Mouse (Mus musculus): Measurements from ENCODE around the gene Camta1. TPM values are rescaled to one million over a fixed set of nuclear protein-coding genes. Genes with fewer than 3 reads are reported as not detected.

The Camta1 gene
- total and polyA plus RNA-seq, 2 experiments = 2.7 to 6.1 TPM

GRCm38 (mm10) chr4:151282103-151282502 lies 579.6 kb downstream of the Camta1 start:
- no peaks in the 10 kb centered on the region for H3K4me1 ChIP-seq (ENCODE audit: control insufficient read depth, insufficient read depth, low read length)
- H3K9ac ChIP-seq (ENCODE audit: low read depth, low read length) = no peak overlapping the region
- 60% methylated on average over 14 of the region's 14 CpGs for WGBS
- DNase-seq (ENCODE audit: extremely low read depth, low read depth, low spot score) = no peak
- H3K27ac ChIP-seq (replicated peaks; ENCODE audit: insufficient read depth, low read depth, low read length) = no peak overlapping the region
- no peaks in the 10 kb centered on the region for H3K79me2 ChIP-seq (ENCODE audit: control insufficient read depth, insufficient read depth, low read length)
- TF ChIP-seq POLR2A (IDR thresholded peaks at IDR 0.05; ENCODE audit: extremely low read depth, insufficient read depth, low read length) (no peak), CTCF (IDR thresholded peaks at IDR 0.05; ENCODE audit: low read depth, low read length) (no peak)
- no peaks in the 10 kb centered on the region for H3K27me3 ChIP-seq (ENCODE audit: control insufficient read depth, insufficient read depth, low read length)
- no peaks in the 10 kb centered on the region for H3K36me3 ChIP-seq (ENCODE audit: control insufficient read depth, insufficient read depth, low read length)
- no peak overlapping the region for H3K4me3 ChIP-seq (ENCODE audit: insufficient read depth, low read depth, low read length)

- no peak overlapping the region for H3K4me3 ChIP-seq (ENCODE audit: insufficient read depth, low read depth, low read length)
- no peaks in the 10 kb centered on the region for H3K27me3 ChIP-seq (ENCODE audit: control insufficient read depth, insufficient read depth, low read length)
- WGBS = 68% methylated on average over 13 of the region's 13 CpGs
- DNase-seq (ENCODE audit: extremely low read depth, low read depth, low spot score) = no peak
- H3K9ac ChIP-seq (ENCODE audit: low read depth, low read length) = no peak overlapping the region
- no peaks in the 10 kb centered on the region for H3K4me1 ChIP-seq (ENCODE audit: control insufficient read depth, insufficient read depth, low read length)
- H3K27ac ChIP-seq (replicated peaks; ENCODE audit: insufficient read depth, low read depth, low read length) = no peak overlapping the region
- H3K79me2 ChIP-seq (ENCODE audit: control insufficient read depth, insufficient read depth, low read length) = no peaks in the 10 kb centered on the region
- TF ChIP-seq CTCF (IDR thresholded peaks at IDR 0.05; ENCODE audit: low read depth, low read length) (no peak), POLR2A (IDR thresholded peaks at IDR 0.05; ENCODE audit: extremely low read depth, insufficient read depth, low read length) (no peak)
- H3K36me3 ChIP-seq (ENCODE audit: control insufficient read depth, insufficient read depth, low read length) = no peaks in the 10 kb centered on the region
Observed at GRCm38 (mm10) chr4:151275292-151275691, 586.4 kb downstream of the Camta1 start.

- Histone ChIP-seq H3K79me2 (ENCODE audit: control insufficient read depth, insufficient read depth, low read length) (no peaks in the 10 kb centered on the region), H3K4me3 (ENCODE audit: insufficient read depth, low read depth, low read length) (no peak overlapping the region)
- DNase-seq (ENCODE audit: extremely low read depth, low read depth, low spot score) = no peak
Observed at GRCm38 (mm10) chr4:151263786-151264414, 597.8 kb downstream of the Camta1 start.

GRCm38 (mm10) chr4:151263052-151263451 lies 598.6 kb downstream of the Camta1 start:
- DNase-seq (ENCODE audit: extremely low read depth, low read depth, low spot score) = no peak
- Histone ChIP-seq H3K27ac (replicated peaks; ENCODE audit: insufficient read depth, low read depth, low read length) (no peak overlapping the region), H3K4me3 (ENCODE audit: insufficient read depth, low read depth, low read length) (no peak overlapping the region), H3K79me2 (ENCODE audit: control insufficient read depth, insufficient read depth, low read length) (no peaks in the 10 kb centered on the region), H3K9ac (ENCODE audit: low read depth, low read length) (no peak overlapping the region), H3K27me3 (ENCODE audit: control insufficient read depth, insufficient read depth, low read length) (no peaks in the 10 kb centered on the region), H3K36me3 (ENCODE audit: control insufficient read depth, insufficient read depth, low read length) (no peaks in the 10 kb centered on the region), H3K4me1 (ENCODE audit: control insufficient read depth, insufficient read depth, low read length) (no peaks in the 10 kb centered on the region)
- TF ChIP-seq CTCF (IDR thresholded peaks at IDR 0.05; ENCODE audit: low read depth, low read length) = no peak
- TF ChIP-seq POLR2A (IDR thresholded peaks at IDR 0.05; ENCODE audit: extremely low read depth, insufficient read depth, low read length) = no peak
- WGBS = 66% methylated on average over 7 of the region's 7 CpGs

More at GRCm38 (mm10) chr4:151263786-151264414, 597.8 kb downstream of the Camta1 start:
- 68% methylated on average over 14 of the region's 14 CpGs for WGBS
- H3K27ac ChIP-seq (replicated peaks; ENCODE audit: insufficient read depth, low read depth, low read length) = no peak overlapping the region
- no peaks in the 10 kb centered on the region for H3K27me3 ChIP-seq (ENCODE audit: control insufficient read depth, insufficient read depth, low read length)
- no peaks in the 10 kb centered on the region for H3K4me1 ChIP-seq (ENCODE audit: control insufficient read depth, insufficient read depth, low read length)
- H3K9ac ChIP-seq (ENCODE audit: low read depth, low read length) = no peak overlapping the region
- no peaks in the 10 kb centered on the region for H3K36me3 ChIP-seq (ENCODE audit: control insufficient read depth, insufficient read depth, low read length)
- TF ChIP-seq POLR2A (IDR thresholded peaks at IDR 0.05; ENCODE audit: extremely low read depth, insufficient read depth, low read length) = no peak

GRCm38 (mm10) chr4:151256622-151257021 lies 605.1 kb downstream of the Camta1 start:
- Histone ChIP-seq H3K4me3 (ENCODE audit: insufficient read depth, low read depth, low read length) (no peak overlapping the region), H3K36me3 (ENCODE audit: control insufficient read depth, insufficient read depth, low read length) (no peaks in the 10 kb centered on the region), H3K27me3 (ENCODE audit: control insufficient read depth, insufficient read depth, low read length) (no peaks in the 10 kb centered on the region), H3K79me2 (ENCODE audit: control insufficient read depth, insufficient read depth, low read length) (no peaks in the 10 kb centered on the region), H3K4me1 (ENCODE audit: control insufficient read depth, insufficient read depth, low read length) (no peaks in the 10 kb centered on the region), H3K27ac (replicated peaks; ENCODE audit: insufficient read depth, low read depth, low read length) (no peak overlapping the region), H3K9ac (ENCODE audit: low read depth, low read length) (no peak overlapping the region)
- no peak for DNase-seq (ENCODE audit: extremely low read depth, low read depth, low spot score)
- WGBS = 58% methylated on average over 4 of the region's 4 CpGs
- TF ChIP-seq CTCF (IDR thresholded peaks at IDR 0.05; ENCODE audit: low read depth, low read length) (no peak), POLR2A (IDR thresholded peaks at IDR 0.05; ENCODE audit: extremely low read depth, insufficient read depth, low read length) (no peak)

DNA sequence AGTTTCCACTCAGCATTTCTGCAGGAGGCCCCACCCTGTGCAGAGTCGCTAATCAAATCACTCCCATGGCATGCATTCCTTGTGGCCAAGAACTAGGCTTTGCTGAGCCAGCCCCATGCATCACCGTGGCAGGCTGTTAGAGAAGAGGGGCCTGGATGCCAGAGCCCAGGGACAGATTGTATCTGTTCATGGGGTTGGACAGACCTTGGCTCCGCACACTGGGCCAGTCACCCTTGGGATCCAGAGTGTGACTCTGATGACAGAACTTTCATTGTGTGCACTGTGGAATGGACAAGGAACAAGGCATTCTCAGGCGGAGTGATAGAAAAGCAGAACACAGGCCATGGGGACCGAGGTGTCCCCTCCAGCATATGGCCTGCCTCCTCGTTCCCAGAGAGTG lies 610.9 kb downstream of the Camta1 start:
- Histone ChIP-seq H3K4me1 (ENCODE audit: control insufficient read depth, insufficient read depth, low read length) (no peaks in the 10 kb centered on the region), H3K36me3 (ENCODE audit: control insufficient read depth, insufficient read depth, low read length) (no peaks in the 10 kb centered on the region), H3K27me3 (ENCODE audit: control insufficient read depth, insufficient read depth, low read length) (no peaks in the 10 kb centered on the region), H3K79me2 (ENCODE audit: control insufficient read depth, insufficient read depth, low read length) (no peaks in the 10 kb centered on the region), H3K4me3 (ENCODE audit: insufficient read depth, low read depth, low read length) (no peak overlapping the region), H3K27ac (replicated peaks; ENCODE audit: insufficient read depth, low read depth, low read length) (no peak overlapping the region), H3K9ac (ENCODE audit: low read depth, low read length) (no peak overlapping the region)
- no peak for DNase-seq (ENCODE audit: extremely low read depth, low read depth, low spot score)
- WGBS = 89% methylated on average over 6 of the region's 6 CpGs
- TF ChIP-seq POLR2A (IDR thresholded peaks at IDR 0.05; ENCODE audit: extremely low read depth, insufficient read depth, low read length) (no peak), CTCF (IDR thresholded peaks at IDR 0.05; ENCODE audit: low read depth, low read length) (no peak)

All from liver, adult 2 months (tissue).